Mouse (Mus musculus): ENCODE measurements at regions not wholly inside any gene's neighbourhood (a gene's known extent, or its start where the extent isn't known, plus 50 kb on each side); places are given as distances from the start of the nearest gene placed in this dataset.

GRCm38 (mm10) chr2:79132518-79132845 lies 122.7 kb upstream of the Itga4 start:
- TF ChIP-seq CTCF (IDR thresholded peaks at IDR 0.05; ENCODE audit: extremely low read depth, insufficient read length, insufficient replicate concordance, low read depth, low read length) (no peak), POLR2A (IDR thresholded peaks at IDR 0.05; ENCODE audit: low read depth, low read length) (no peak)

All from small intestine, adult 2 months (tissue).